Mouse (Mus musculus): ENCODE measurements around the gene Unc119b.
"Not testable (repeated sequence)": the region's sequence is repeated elsewhere in the genome, so short reads cannot be mapped to it uniquely, and the experiment has no call there.

The Unc119b gene

DNA sequence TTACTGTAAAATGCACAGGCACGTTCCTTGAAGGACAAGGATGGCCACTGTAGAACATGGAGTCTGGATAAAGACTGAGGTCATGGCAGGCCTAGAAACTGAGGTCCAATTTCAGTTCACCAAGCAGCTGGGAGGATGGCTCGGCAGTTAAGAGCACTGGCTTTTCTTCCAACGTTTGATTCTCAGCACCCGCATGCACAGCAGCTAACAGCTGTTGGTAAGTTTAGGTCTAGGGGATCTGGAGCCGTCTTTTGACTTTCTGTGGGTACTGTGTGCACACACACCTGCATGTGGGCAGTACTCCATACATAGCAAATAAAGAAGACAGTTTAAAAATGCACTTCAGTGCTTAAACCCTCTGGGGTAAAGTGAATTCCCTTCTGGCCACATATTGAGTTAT lies 53.1 kb downstream of the Unc119b start:
- no peak for DNase-seq

DNA sequence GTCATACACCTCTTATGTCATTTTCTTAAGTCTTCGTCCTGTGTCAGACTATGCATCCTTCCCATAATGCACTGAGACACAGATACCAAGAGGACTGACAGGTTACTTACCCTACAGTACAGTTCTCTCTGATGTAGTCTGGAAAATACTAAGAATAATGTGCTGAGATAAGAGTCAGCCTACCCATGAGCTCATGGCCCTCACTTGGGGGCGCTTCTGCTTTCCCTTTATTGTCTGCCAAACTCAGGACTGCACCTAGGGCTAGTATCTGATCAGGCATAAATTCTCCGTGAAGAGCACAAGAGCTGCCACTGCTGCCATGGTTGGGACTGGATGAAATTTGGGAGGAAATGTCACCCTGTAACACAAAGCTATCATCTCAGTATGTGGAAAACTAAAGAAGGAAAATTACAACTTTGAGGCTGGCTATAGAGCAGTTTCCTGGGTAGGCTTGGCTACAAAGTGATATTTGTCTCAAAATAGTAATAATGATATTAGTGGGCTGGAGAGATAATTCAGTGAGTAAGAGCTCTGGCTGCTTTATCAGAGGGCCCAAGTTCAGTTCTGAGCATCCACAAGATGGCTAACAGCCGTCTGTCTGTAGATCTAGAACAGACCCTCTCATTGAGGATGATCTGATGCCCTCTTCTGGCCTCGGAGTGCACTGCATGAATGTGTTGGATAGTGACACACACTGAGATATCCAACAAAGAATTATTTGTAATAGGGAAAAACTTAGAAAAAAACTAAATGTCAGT lies 58.5 kb downstream of the Unc119b start:
- peak; percentile 70 for DNase-seq

DNA sequence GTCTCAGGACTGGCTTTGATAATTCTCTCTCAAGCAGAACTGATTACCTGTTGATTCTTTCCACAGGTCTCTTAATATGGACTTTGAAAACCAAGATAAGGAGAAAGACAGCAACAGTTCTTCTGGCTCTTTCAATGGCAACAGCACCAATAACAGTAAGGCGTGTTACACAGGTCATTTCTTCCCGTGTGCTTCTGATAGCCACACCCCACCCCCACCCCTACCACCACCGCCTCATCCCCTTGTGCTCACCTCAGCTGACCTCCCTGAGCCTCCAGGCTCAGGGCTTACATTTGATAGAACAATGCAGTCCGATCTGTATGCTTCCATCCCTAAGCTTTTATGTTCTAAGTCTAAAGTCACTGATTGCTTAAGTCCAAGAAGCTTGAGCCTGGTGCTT lies 60.0 kb downstream of the Unc119b start:
- DNase-seq: no peak

DNA sequence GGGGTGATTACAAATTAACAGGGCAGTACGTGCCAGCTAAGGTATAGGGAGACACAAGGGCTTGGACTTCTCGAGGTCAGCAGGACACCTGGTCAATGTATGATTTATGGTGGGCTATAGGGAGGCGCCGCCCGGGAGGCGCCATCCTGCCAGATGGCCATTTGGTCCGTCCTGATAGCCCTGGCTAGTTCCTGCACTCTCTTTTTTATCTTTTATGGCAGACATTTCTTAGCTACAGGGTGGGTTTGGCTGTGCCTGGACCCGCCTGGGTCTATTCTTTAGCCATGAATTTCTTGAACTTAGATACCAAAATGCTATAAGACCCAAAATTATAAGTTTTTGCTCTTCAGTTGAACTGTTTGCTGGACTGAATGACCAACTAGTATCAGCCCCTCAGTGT lies 61.5 kb downstream of the Unc119b start:
- not testable (repeated sequence) for DNase-seq
